Mouse (Mus musculus): ENCODE results near the gene Pvr.

Gene Pvr

DNA sequence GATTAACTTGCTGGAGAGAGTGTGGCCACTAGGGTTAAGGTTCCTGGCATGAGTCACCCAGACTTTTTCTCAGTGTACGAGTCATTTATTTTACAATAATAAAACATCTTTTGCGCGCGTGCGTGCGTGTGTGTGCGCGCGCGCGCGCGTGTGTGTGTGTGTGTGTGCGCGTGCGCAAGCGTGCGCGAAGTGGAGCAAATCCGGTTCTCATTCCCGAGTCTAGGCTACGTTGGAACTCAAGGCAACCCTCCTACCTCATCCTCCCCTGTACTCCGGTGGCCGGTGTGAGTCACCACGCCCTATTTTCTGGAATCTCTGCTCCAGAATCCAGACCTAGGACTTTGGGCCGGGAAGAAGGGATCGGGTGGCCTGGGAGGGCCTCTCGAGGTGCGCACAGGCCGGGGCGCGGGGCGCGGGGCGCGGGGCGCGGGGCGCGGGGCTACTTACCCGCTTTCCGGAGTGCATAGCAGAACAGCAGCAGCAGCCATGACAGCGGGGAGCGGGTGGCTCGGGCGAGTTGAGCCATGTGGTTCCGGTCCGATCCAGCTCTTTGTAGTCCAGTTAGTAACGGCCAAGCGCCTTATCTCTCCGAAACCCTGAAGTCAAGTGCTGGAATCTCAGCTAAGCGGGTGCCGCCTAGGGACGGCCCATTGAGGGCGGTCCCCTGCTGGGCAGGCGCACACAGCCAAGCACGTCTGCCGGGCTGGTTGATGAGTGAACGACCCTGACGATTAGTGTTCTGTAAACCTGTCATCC is at the start of gene Pvr:
Gene Pvr, minus strand, starts transcription at position 655 of the 756 bp plus-strand sequence.
- DNase-seq = peak; percentile 64 to 65

DNA sequence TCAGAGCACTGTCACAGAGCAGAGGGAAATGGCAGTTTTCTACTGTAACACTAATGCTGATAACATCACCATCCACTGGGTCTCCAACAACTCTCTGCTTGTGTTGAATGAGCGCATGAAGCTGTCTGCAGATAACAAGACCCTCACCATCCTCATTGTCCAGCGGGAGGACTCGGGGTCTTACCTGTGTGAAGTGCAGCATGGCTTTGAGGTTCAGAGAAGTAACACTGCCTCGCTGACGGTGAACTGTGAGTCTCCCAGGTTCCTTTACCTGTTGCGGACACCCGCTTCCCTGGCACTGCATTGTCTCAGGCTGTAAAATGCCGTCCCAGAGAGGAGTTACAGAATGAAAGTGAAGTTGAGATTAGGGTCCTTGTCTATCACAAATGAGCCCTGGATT is 49.2 kb upstream of the Pvr start:
- no peak for DNase-seq

DNA sequence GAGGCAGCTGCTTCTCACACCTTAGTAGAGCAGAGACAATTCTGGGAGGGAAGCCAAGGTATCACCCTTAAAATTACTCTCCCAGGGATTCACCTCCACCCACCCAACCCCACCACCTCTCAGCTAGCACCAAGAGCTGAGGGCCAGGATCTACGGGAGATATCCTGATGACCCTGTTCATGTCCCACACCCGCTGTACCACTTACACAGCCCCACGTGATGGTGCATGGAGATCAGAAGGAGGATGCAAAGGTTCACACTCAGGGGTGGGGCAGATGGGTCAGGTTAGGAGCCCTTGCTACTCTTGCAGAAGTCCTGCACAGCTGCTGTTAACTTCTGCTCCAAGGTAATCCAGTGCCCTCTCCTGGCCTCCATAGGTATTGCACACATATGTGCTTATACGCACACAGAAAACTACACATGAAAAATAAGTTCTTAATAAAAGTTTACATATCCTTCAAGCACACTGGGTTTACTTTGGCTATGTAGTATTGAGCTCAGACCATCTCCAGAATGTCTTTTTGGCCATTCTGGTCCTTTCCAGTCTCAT is 48.7 kb upstream of the Pvr start:
- no peak for DNase-seq

DNA sequence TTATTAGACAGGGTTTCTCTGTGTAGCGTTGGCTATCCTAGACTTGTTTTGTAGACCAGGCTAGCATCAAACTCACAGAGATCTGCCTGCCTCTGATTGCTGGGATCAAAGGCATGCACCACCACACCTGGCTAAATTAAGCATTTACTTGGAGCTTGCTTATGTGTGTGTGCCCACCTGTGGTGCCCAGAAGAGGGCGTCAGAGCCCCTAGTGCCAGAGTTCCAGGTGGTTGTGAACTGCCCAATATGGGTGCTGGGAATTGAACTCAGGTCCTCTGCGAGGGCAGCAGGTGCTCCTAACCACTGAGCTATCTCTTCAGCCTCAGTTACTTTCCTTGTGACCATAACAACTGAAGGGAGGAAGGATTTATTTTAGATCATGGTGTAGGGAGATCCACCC is 48.1 kb upstream of the Pvr start:
- DNase-seq = no peak

DNA sequence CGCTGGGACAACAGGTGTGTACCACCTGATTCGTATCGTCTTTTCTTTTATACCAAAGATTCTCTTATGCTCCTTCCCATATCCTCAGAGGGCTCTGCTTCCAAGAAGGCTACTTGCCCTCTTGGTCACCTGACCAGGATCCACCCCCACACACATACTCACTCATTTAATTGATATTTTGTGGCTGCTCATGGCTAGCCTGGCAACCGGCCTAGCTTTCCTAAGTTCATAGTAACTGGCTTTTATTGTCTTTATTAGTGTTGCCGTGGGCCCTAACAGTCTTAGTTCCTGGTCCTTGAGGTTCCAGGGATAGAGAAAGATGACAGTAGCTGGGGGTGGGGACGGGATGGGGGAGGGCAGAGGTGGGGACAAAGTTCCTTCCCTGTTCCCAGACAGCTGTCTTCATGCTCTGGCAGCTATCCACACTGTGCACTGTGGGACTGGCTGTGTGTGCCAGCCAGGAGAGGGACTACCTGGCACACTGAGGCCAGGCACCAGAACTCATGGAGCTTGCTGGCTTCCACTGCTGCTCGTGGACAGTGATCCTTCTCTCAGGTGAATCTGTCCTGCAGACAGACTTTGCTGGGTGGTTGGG is 44.1 kb upstream of the Pvr start, which contains the start of gene Ceacam20:
Gene Ceacam20, plus strand, starts transcription at position 428 of the 595 bp plus-strand sequence.
- DNase-seq = no peak

DNA sequence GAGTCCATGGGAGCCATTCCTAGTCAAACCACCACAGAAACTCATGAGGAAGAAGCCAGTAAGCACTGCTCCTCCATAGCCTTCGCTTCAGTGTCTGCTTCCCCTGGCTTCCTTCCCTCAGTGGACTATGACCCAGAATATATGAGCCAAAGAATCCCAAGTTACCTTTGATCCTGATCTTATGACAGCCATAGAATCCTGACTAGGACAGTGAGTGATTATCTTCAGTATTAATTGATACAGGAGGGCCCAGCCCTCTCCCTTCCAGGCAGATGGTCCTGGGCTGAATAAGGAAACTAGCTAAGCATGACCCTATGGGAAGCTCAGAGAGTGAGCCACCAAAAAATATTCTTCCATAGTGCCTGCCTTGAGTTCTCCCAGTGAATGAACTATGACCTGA is 41.5 kb upstream of the Pvr start:
- DNase-seq = no peak

DNA sequence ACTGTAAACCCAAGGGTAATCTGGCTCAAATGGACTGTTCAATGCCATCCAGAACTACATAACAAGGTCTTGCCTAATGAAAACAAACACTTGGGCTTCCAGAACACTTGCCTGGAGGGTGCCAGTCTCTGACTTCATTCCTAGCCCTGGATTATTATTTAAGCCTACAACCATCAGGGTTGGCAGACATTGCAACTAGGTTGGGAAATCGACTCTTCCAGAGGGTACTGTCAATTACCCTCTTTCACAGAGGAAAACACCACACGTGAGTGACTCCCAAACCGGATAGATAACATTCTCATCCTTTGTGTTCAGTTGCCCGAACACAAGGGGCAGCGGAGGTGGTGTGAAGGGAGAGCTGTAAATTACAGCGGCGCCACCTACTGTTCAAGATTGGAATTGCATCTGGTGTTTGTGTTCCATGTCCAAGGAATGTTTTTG is 35.4 kb upstream of the Pvr start:
- DNase-seq = peak; percentile 87 to 88

DNA sequence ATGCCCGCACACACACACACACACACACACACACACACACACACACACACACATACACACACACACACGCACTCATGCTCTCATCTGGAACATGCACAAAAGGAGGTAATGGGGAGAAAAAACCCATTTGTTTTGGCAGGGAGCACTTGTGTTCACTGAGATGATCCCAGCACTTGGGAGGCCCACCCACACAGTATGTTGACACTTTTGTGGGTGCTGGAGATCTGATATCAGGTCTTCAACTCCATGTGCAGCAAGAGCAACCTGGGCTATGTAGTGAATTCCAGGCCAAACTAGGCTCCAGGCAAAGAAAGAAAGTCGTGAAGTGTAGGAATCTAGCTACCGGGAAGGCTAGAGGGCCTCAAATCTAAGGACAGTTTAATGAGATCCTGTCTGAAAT is 34.9 kb upstream of the Pvr start:
- DNase-seq = no peak

DNA sequence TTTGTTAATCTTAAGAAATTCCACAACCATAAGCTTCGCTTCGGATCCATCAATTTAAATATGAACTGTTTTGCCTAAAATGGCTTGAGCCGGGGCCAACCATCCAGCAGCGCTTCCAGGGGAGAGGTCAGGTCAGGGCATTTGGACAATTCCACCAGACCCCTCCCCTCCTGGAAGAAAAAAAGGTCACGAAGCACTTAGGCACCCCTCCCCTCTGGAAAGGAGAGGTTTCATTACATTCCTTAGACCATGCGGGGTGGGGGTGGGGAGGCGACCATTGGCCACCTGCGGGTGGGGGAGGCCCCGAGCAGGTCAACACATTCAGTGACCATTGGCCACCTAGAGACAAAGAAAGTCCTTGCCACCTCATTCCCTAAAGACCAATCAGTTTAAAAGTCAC is 32.1 kb upstream of the Pvr start:
- DNase-seq = no peak

DNA sequence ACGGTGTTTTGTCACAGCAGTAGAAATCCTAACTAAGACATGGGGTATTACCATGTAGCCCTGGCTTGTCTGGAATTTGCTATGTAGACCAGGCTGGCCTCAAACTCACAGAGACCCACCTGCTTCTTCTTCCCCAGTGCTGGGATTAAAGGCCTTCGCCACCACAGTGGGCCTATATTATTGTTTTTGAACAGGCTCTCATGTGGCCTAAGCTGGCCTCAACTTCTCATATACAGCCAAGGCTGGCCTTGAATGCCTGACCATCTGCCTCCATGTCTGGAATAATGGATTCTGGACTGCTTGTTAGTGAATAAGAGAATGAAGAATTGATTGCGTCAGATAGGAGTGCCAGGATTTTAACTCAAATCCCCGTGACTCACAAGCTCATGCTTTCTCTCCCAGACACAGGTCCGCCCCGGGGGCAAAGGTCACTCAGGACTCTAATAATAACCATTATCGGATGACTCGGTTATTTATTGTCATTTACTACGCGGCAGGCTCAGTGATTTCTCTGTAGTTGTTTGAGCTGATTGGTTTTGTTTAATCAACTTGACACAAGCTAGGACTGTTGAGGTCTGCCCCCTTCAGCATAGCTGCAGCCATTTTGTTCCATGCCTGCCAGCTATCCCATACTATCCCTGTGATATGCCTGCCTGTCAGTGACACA is 31.5 kb upstream of the Pvr start:
- DNase-seq = no peak

DNA sequence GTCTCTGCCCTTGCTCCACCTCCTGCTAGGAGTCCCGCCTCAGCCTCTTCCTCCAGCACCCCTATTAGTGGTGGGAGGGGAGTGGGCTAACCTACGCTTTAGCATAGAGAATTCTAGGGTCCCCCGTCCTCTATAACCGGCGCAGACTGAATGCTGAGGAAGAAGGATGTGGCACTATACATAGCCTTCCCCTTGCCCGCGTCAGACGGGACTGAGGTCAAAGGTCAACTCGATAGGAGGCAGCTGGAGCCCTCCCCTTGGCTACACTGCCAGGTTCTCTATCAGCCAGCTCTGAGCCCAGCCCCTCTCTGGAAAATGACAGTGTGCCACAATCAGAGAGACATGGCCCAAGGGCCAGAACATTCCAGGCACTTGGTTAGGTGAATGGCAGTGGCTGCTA is 29.6 kb upstream of the Pvr start, which contains the start of gene Igsf23:
Gene Igsf23, minus strand, starts transcription at position 168 of the 400 bp plus-strand sequence.
- no peak for DNase-seq

DNA sequence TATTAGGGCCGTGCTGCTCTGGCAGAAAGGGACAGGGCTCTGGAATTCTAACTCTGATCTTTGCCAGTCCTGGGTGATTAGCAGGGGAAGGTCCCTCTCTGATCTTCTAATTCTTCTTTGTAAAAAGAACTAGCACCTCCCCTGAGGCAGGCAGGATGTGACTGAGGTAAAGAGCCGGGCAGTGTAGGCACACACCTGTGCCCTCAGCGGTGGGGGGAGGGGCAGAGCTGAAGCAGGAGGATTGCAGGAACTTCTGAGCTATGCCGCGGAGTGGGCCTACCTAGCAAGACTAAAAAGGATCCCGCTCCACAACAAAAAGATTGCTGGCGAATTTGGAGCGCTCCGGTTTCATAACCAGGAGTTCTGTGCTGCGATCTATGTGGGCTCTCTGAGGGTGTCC is 29.0 kb upstream of the Pvr start:
- DNase-seq = no peak

DNA sequence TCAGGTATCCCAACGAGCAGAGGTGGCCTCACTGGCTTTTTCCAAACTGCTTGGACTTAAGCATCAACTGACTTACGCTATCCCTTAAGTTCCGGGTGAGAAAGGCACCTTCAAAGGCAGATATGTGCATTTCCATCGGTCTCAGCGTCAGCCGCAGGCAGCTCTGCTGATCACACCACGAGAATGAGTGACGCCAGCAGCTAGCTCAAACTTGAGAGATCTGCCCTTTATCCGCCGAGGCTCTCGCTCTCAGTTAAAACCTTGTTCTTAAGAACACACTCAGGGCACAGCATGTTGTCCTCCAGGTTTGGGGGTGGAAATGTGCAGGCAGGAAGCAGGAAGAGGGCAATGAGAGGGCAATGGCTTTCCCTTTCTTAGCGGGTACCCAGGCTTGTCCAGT is 28.0 kb upstream of the Pvr start:
- DNase-seq = no peak

DNA sequence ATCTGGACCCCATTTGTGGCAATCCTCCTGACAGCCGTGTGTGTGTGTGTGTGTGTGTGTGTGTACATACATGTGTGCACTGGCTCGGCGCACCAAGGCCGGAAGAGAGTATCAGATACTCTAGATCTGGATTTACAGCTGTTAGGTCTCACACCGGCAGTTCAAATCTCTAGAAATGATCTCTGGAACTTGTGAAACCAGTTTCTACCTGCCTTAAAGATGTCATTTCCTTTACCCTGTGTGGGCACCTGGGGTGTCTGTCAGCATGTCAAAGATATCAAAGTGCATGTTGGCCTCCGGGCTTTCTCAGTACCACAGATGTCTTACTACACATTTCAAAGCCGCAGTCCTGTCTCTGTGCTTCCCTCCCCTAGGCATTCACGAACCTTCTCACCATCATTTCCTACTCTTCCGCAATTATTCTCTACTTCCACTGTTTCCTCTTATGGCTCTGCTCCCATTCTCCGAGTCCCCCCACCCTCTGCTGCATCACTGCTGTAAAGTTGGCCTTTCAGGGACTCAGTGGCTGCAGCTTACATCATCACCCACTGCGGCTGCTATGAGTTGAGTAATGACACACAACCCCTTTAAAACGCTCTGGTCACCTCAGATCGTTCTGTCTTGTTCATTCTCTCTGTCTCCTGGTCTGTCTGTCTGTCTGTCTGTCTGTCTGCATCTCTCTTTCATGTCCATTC is 25.0 kb upstream of the Pvr start:
- DNase-seq = no peak

DNA sequence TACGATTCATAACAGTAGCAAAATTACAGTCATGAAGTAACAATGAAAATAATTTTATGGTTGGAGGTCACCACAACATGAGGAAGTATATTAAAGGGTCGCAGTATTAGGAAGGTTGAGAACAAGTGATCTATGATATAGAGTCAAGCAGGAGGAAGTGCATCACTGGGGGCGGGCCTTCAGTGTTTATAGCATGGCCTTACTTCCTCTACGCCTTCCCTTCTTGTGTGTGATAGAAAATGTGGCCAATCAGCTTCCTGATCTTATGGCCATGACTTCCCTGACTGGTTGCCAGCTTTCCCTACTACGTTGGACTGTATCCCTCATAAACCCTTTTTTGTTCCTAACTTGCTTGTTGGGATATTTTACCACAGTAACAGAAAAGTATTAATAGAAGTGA is 24.2 kb upstream of the Pvr start:
- DNase-seq = peak in 1 of 2 experiments; percentile 21

DNA sequence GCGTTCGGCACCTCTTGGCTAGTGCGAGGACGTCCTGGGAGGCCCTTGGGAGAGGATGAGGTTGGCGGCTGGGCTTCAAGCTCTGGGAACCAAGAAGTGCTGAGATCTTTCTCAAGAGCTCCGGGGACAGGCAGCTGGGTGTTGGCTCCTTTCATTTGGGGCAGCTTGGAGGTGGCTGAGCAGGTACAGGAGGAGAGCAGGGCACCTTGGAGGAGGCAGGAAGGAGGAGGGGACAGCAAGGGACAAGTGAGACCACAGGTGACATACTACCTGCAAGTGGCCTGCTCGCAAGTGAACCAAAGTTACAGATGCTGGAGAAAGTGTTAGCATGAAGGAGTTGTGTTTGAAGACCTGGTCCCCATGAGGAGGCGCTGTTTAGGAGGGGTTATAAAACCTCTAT is 23.7 kb upstream of the Pvr start:
- no peak for DNase-seq

DNA sequence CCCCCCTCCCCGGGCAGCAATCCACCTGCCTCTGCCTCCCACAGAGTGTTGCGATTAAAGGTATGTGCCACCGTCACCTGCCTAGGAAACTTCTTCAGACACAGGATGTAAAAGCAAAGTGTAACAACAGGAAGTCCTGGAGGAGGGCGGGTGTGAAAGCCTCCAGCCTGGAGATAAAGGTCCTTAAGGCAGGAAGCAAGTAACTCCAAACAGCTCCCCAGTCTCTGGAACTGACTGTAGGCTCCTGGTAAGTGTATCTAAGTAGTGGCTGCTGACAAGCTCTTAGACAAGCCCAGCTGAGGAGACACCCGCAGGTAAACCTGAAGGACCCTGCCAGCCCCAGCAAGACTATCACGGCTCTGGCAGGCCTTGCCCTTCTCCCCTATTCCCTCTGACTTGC is 19.3 kb upstream of the Pvr start:
- DNase-seq = no peak

DNA sequence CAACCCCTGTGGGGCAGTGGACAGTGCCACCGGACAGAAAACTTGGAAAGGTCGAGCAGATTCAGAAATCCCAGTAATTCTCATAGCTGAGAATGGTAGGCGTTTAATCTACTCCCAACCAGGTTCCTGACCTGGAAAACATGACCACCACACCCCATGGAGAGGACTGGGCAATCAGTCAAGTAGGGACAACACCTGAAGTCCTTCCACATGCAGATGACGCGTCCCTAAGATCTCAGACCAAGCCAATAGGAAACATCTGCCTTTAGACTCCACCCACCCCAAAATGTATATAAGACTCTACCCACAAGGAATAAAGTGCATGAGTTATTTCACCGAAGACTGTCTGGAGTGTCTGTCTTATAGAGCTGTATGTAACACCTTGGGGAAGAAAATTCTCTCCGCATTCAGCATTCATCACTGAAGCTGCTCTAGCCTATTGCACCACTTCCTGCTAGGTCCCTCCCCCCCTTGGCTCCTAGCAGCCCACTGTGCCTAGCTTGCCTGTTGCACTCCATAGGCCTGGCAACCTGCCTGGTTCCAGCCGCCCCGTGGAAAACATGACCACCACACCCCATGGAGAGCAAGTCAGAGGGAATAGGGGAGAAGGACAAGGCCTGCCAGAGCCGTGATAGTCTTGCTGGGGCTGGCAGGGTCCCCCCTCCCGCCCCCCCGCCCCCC is 18.7 kb upstream of the Pvr start:
- no peak for DNase-seq

DNA sequence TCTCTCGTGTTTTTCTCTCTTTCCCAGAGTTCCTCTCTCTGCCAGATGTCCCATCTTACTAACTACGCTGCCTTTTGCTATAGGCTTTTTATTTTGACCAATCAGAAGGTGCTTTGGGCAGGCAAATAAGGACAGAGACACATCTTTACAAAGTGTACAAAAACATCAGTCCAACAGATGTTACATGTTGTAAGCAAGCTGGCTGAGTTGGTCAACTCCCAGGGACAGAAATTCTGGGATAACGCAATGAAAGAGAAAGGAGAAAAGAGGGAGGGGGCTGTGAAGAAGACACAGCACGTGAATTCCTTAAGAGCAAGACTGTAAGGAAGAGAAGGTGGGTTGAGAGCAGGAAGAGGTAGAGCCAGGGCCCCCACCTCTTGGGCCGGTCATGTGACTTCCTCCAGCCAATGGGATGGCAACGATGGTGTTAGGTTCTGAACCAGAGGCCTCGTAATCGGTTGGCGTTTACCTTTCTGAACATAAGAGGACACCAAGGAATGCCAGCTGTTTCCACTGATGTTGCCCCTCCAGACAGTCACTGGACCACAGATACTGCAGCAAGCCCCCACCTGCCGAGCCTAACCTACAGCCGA is 16.4 kb upstream of the Pvr start:
- DNase-seq = no peak

DNA sequence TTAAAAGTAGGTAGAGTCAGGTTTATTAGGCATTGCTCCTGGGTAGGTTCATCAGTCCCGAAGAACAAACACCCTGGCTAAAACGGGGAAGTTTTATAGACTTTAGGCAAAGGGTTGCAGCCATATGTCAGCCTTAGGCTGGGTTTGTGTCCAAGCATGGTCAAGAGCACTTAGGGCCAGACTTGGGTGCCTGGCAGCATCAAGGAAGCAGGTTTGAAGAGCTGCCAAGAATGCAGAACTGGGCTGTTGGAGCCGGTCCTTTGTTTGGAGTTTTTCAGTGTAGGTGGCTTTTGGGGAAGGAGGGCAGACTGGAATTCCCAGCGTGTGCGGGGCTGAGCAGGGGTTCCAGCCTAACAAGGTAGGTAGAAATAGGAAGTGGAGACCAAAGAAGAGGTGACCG is 15.0 kb upstream of the Pvr start:
- DNase-seq = no peak

DNA sequence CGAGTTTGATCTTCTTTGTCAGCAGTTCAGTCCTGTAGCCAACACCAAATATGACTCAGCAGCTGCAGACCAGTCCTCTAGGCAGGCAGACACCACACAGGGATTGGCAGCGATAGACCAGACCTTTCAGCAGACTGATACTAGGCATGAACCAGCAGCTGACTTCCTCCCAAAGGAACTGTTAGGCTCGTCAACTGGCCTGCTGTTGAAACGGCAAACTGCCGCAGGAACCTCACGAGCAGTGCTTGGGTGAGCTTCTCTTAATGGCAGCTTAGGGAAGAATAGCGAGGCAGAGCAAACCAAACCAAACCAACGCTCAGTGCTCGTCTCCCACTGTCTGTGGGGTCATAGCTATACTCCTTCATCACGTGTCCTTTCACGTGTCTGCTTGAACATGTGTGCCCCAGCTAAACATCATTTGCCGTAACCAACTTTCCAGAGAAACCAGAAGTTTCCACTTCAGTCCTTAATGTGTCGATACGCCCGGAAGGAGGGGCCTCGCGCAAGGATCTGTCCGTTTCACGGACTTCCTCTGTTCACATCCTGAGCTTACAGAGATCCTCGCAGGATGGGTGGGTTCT is 14.3 kb upstream of the Pvr start:
- DNase-seq = peak; percentile 43

All from B cell, adult 2 months (primary cell).